Mouse (Mus musculus): Measurements from ENCODE around the gene Psmc3ip.
"Not testable (repeated sequence)": the region's sequence is repeated elsewhere in the genome, so short reads cannot be mapped to it uniquely, and the experiment has no call there.

The Psmc3ip gene

DNA sequence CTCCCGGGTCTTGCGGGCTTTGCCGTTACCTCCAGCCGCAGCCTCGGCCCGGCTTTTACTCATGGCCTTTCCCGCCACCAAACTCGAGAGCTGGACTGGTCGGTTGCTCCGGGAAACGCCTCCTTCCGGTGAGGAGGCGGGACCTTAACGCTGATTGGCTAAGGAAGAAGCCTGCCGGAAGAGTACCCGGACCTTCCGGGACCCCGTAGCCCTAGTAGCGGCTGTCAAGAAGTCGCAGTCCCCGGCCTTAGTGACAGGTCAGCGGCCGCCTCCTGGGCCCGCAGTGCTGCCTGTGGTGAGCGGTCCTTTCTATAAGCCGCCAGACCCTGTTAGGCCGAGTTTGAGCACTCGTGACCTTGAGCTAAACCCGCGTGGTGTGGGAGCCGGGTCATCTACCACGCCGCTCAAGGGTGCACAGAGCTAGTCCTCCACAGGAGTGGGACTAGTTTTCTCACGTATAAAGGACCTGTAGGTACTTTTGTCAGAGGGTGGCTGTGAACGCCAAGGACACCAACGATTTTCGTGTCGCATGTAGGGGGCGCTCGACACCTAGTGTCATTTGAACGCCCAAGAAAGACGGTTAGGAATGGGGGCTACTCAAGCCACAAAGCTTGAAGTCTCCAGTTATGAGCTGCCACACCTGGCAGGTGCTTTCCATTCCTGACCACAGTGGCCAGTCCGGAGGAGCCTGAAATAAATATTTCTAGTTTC is at the start of gene Psmc3ip:
Gene Psmc3ip (minus strand): TSS at position 123 of the 711 bp plus-strand sequence.
- peak; percentile 90 to 94 for DNase-seq (ENCODE audit: low spot score in 2 of 2)

DNA sequence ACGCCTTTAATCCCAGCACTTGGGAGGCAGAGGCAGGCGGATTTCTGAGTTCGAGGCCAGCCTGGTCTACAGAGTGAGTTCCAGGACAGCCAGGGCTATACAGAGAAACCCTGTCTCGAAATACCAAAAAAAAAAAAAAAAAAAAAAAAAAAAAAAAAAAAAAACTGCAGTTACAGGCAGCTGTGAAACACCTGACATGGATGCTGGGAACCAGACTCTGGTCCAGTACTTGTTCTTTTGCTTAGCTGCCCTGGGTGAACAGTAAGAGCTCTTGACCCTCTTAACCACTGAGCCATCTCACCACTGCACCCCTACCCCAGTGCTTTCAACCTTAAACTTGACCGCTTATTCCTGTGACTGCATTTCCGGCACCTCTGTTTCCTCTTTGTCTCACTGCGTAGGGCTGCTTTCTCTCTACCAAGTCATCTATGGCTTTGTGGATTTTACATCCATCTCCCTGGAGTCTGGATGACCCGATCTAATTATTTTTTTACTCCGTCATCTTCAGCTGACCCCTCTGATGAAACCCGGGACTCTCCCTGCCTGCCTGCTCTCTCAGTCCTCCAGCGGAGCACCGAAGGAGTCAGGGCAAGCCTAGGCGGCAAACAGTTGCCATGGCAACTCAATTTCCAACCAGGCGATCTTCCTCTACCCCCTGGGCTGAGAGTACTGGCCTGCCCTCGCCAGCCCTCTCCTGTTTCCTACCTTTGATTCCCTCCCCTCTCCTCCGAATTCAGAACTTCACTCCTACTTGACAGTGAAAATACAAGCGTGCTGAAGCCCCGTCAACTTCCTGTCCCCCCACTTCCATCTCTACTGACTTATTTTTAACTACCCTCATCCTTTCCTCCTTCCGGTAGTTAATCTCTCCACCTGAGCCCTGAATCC is 48.3 kb upstream of the Psmc3ip start:
- no peak for DNase-seq (ENCODE audit: low spot score in 2 of 2)

DNA sequence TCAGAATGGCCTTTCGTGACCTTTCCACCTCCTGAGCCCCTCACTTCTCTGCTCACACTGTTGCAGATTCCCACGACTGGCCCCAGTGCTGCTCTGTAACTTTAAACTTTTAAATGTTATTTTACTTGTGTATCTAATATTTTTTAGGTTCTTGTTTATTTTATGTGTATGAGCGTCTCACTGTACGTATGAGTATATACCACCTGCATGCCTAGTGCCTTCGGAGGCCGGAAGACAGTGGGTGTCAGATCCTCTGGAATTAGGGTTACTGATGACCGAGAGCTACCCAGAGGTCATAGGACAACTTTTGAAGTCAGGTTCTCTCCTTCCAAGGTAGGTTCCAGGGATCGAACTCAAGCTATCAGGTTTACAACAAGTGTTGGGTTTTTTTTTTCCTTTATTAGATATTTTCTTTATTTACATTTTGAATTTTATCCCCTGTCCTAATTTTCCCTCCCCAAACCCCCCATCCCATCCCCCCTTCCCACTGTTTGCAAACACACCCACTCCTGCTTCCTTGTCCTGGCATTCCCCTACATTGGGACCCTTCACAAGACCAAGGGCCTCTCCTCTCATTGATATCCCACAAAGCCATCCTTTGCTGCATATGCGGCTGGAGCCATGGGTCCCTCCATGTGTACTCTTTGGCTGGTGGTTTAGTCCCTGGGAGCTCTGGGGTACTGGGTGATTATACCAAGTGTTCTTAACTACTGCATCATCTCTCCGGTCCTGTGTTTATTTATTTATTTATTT is 47.2 kb upstream of the Psmc3ip start:
- DNase-seq (ENCODE audit: low spot score in 2 of 2): no peak

DNA sequence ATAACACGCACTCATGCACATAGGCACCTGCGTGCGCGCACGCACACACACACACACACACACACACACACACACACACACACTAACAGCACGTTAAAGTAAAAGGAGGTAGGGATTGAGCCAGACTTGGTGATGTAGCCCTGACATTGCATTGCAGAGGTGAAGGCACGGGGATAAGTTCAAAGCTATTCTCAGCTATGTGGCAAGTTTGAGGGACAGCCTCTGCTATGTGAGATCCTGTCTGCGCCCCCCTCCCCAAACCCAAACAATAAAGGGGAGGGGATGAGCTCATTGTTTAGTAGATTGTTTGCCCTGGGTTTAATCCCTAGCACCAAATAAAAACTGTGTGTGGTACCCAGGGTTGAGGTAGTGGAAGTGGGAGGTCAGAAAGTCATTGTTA is 45.9 kb upstream of the Psmc3ip start:
- no peak for DNase-seq (ENCODE audit: low spot score in 2 of 2)

DNA sequence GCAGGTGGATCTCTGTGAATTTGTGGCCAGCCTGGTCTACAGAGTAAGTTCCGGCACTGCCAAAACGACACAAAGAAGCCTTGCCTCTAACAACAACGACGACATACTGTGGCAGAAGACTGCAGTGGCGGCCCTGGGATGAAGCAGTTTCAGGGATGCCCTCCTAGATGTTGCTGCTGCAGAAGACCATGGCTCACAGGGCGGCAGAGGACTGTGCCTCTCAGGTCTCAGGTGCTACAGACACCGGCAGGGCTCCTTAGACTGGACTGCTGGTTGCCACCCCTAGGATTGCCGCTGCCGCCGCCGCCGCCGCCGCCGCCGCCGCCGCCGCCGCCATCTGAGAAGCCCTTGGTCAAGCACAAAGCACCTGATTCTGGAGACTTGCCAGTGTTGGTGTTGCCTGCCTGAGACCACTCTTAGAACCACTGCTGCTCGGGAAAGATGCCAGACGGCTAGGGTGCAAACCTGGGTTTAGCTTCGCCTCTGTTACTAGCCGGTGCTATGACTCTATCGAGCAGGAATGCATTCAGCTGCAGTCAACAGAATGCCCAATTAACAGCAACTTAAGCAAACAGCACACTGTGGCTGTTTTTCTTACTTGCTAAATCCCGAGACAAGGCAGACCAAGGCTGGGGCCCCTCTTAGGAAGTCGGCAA is 45.1 kb upstream of the Psmc3ip start:
- no peak for DNase-seq (ENCODE audit: low spot score in 2 of 2)

DNA sequence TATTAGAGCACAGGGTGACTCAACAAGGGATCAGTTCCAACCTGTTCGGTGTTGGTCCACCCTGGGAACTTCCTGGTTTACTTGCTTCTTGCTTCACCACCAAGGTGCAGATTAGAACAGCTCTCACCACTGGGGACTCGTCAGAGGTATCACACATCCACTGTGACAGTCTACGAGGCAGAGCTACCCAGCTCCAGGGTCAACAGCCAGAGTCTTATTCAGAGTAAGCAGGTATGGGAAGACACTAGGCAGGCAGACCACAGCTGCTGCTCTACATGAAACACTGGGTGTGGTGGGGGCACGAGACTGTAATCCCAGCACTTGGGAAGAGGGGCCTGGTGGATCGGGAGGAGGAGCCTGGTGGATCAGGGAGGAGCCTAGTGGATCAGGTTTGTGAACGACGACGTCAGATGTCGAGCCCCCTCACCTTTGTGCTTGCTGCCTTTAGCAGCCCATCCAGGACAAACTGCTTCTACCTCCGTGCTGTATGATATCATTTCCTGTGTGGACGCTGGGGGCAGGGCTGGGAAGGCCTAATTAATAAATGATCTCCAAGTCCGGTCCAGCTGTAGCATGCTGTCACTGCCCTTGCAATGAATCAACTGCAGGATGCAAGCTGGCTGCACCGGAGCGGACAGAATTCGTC is 43.4 kb upstream of the Psmc3ip start:
- DNase-seq (ENCODE audit: low spot score in 2 of 2): no peak

DNA sequence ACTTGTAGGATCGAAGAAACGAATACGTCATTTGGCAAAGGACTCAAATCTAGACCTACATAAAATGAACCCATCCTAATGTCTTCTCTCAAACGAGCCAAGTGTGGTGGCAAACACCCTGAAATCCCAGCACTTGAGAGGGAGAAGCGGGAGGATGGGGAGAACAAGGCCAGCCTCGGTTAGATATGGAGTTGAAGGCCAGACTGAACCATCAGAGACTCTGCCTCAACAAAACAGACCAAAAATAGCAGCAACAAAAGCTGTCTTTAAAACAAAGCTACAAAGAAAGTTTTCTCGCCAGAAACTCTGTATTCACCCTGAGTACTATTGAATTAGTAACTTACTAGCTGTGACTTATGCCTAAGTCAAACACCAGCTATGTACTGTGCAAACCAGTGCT is 41.8 kb upstream of the Psmc3ip start:
- no peak for DNase-seq (ENCODE audit: low spot score in 2 of 2)

DNA sequence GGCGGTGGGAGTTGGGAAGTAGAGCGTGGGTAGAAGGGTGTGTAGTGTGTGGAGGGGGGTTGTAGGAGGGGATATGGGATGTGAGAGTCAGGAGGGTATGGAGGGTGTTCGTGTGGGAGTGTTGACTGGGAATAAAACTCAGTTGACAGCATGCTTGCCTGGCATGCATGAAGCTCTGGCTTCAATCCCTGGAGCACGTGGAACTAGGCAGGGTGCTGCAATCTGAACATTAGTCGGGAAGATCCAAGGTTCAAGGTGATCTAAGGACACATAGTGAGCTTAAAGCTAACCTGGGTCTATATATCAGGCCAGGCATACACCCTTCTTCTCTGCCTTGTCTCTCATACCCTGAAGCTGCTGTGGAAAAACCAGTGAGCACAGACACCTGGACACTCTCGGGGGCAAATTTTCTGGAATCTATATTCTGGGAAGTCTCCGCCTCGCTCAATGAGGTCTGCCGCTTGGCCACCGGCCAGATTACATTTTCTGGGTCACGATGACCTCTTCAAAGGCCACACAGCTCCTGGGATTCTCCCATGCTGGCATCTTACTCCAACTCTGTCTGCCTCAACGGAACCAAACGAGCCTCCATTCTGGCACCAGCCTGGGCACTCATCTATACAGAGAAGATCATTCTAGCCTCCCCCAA is 39.1 kb upstream of the Psmc3ip start:
- DNase-seq (ENCODE audit: low spot score in 2 of 2): no peak

DNA sequence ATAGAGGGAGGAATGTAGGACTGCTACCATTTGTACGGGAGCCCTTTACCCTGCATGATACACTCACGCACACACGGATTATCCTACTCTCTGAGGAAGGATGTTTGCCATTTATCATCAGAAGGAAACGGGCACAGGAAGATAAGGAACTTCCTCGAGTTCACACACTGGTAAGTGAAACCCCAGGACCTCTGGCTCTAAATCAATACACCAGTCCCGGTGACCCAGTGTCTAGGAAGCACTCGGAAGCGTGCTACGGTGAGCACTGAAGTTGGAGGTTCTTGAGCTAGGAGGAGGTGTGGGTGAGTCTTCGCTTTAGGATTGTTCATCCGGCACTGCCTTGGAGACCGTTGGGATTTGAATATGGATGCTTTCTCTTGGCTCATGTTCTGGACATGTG is 37.8 kb upstream of the Psmc3ip start:
- no peak for DNase-seq (ENCODE audit: low spot score in 2 of 2)

DNA sequence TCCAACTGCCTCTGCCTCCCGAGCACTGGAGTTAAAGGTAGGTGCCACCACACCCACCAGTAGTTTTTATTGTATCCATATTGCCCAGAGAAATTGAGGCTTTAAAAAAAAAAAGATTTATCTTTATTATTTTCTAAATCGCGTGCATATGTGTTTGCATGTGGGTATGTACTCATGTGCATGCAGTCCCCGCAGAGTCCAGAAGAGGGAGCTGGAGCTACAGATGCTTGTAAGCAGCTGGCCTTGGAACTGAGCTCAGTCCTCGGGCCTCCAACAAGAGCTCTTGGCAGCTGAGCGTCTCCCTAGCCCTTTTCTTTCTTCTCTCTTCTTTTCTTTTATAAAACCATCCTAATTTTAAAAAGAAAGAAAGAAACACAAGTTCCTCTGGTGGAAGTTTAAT is 36.5 kb upstream of the Psmc3ip start:
- no peak for DNase-seq (ENCODE audit: low spot score in 2 of 2)

DNA sequence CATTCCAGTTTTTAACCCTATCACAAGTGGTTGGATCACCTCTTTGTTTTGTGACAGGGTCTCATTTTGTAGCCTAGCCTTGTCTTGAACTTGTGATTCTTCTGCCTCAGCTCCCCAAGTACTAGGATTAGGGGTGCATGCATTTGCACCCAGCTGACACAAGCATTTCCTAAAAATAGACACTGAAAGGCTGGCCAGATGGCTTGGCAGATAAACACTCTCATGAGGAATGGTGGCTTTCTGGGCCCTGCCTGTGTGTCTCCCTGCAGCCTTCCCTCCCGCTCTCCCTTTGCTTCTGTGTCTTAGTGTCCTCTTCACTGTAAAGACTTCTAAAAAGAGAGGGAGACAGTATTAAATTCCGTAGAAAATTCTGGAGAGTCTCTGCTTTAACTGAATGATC is 36.0 kb upstream of the Psmc3ip start:
- no peak for DNase-seq (ENCODE audit: low spot score in 2 of 2)

DNA sequence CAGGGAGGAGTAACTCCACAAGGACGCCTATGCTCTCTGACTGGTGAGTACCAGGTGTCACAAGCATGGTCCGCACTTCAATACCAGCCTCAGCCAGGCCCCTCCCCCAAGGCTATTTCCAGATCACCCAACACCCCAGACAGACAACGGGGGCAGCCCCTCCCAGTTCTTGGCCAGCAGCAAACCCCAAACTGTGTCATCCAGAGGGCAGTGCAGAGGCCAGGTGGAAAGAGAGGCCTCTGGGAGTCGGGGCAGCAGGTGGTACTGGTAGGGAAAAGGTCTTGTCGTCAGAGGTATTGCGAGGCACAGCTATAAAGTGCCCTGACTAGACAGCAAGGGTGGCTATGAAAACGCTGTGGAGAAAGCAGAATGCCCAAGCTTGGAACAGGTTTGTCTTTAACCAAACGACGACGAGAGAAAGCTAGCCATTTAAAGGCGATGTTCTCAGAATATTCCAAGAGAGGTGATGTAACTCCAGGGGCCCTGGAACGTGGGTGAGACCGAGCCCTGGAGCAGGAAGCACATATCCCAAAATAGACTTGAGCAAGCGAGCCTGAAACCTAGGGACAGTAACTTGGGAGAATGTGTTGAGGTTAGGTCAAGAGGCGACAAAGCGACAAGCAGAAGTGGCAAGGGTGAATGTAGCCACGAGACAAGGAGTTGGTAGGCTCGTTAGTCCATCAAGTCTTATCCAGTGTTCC is 35.0 kb upstream of the Psmc3ip start:
- DNase-seq (ENCODE audit: low spot score in 2 of 2): no peak

DNA sequence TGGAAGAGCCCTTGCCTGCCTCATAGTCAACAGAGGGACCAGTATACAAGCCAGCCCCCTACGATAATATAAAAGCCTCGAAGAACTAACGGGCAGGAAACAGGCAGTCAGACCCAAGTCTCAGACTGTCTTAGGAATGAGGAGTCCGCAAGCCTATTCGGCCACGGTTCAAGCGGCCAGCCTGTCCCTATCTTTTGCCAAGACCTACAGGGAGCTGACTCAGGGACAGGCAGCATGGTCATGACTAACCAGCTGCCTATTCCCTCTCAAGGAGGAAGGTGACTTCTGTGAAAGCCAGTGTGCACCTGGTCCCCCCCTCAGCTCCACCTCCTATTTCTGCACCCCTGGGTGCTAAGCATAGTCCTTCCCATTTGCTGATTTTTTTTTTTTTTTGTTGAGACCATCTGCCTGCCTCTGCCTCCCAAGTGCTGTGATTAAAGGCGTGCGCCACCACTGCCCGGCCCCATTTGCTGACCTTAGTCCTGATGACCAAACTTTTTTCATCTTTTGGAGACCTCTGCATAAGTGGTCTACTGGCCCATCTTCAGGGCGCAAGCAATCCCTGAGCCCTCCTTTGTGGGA is 33.9 kb upstream of the Psmc3ip start:
- no peak for DNase-seq (ENCODE audit: low spot score in 2 of 2)

DNA sequence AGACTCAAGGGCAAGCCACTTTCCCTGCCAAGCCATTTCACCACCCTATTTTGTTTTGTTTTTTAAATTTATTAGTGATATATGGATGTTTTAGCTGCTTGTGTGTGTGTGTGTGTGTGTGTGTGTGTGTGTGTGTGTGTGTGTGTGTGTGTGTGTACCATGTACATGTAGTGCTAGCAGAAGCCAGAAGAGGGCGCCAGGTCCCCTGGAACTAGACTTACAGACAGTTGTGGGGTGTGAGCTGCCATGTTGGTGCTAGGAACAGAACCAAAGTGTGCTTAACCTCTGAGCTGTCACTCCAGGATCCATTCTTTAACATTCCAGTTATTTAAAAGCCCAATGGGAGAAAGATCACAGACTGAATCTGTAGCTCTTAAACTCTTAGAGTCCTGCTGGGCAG is 31.8 kb upstream of the Psmc3ip start:
- no peak for DNase-seq (ENCODE audit: low spot score in 2 of 2)

DNA sequence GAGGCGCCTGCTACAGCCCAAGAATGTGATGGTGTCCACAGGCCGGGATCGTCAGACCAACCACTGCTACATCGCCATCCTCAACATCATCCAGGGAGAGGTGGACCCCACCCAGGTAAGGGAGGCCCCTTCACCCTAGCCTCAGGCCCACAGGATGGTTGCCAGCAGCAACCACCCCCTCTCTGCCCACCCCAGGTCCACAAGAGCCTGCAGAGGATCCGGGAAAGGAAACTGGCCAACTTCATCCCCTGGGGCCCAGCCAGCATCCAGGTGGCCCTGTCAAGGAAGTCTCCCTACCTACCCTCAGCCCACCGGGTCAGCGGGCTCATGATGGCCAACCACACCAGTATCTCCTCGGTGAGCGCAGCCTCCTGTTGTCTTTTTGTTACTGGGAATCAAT is 29.8 kb upstream of the Psmc3ip start:
- DNase-seq (ENCODE audit: low spot score in 2 of 2): not testable (repeated sequence)

DNA sequence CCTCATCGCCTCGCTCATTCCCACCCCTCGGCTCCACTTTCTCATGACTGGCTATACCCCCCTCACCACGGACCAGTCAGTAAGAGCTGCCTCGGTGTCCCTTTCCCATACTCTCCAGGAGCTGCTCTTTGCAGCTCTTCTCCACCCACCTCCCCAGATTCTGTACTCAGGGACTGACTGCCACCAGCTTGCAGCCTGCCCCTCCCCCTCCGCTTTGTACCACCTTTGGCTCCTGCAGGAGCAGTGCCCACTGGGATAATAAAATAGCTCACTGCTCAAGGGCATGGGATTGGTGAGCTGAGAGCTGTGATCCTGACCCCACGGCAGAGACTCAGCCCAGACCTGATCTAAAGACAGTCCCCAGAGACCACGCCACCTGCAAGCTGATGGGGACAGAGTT is 29.3 kb upstream of the Psmc3ip start:
- not testable (repeated sequence) for DNase-seq (ENCODE audit: low spot score in 2 of 2)

DNA sequence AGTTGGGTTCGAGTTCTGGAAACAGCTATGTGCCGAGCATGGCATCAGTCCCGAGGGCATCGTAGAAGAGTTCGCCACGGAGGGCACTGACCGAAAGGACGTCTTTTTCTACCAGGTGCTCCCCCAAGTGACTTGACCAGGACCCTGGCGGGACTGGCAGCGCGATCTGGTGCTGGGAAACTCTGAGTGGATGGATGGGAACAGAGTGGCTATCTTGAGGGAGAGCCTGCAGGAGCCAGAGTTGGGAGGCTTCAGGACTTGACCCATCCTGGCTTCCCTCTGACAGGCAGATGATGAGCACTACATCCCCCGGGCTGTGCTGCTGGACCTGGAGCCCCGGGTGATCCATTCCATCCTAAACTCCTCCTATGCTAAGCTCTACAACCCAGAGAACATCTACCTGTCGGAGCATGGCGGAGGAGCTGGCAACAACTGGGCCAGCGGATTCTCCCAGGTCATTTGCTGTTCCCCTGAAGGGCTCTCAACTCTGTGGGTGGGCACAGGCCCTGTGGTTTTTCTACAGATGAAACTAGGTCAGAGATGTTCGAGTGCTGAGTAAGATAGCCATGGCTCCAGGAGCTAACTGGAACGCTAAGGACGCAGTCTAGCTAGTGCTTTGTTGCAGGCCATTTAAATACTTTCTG is 25.4 kb upstream of the Psmc3ip start:
- DNase-seq (ENCODE audit: low spot score in 2 of 2): no peak

DNA sequence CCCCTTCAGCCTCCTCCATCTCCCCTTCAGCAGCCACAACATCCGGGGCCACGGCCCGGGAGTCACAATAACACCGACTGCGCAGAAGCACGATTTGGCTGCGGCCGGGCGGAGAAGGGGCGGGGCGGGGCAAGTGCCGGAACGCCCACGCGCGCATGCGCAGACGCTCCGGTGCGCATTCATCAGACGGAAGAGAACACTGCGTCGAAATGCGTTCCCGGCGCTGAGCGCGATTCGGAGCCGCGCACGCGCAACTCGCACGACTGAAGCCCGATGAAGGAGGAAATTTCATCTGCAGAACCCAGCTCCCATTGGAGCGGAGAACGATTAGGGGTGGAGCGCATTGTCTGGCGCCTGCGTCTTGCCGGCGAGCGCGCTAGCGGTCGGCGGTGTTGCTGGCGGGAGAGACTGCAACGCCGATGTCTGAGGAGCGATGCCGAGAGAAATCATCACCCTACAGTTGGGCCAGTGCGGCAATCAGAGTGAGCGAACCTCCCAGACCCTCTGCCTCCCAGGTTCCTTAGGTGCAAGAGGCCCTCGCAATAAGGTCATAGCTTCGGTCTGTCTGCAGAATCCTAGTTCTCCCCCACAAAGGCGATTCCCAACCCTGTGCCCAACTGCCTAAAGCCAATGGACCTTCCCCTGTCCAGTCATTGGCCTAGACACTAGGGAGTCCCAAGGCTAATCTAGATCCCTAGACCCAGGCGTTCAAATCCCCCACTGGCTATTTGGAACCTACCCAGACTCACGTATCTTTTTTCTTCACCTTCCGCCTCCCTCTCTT is 24.7 kb upstream of the Psmc3ip start, which contains the start of the genes Retreg3 and Tubg1:
Gene Retreg3 (minus strand): TSS at position 133 of the 784 bp plus-strand sequence.
Gene Tubg1 (plus strand): TSS at position 178 of the 784 bp plus-strand sequence.
- peak; percentile 98 to 99 for DNase-seq (ENCODE audit: low spot score in 2 of 2)
